Mouse (Mus musculus): Measurements from ENCODE around the gene Ccdc175.

Ccdc175 gene

GRCm38 (mm10) chr12:72184929-72185328, at the start of gene Ccdc175:
Gene Ccdc175 (minus strand): TSS chr12:72185029.
- DNase-seq (ENCODE audit: low read depth, low spot score) = no peak

GRCm38 (mm10) chr12:72234151-72234550, 49.3 kb upstream of the Ccdc175 start:
- no peak for DNase-seq (ENCODE audit: low read depth, low spot score)

- DNase-seq (ENCODE audit: low read depth, low spot score) = no peak
These were observed 48.3 kb upstream of the Ccdc175 start for GRCm38 (mm10) chr12:72232826-72233790.

GRCm38 (mm10) chr12:72232176-72232575, 47.3 kb upstream of the Ccdc175 start:
- DNase-seq (ENCODE audit: low read depth, low spot score) = no peak

GRCm38 (mm10) chr12:72229451-72230196, 44.8 kb upstream of the Ccdc175 start:
- no peak for DNase-seq (ENCODE audit: low read depth, low spot score)

- no peak for DNase-seq (ENCODE audit: low read depth, low spot score)
These were observed 42.9 kb upstream of the Ccdc175 start for GRCm38 (mm10) chr12:72227731-72228130.

- no peak for DNase-seq (ENCODE audit: low read depth, low spot score)
These were observed 40.5 kb upstream of the Ccdc175 start for GRCm38 (mm10) chr12:72225371-72225770.

- DNase-seq (ENCODE audit: low read depth, low spot score) = no peak
These were observed 38.8 kb upstream of the Ccdc175 start for GRCm38 (mm10) chr12:72223557-72224102.

GRCm38 (mm10) chr12:72213554-72213953, 28.7 kb upstream of the Ccdc175 start:
- DNase-seq (ENCODE audit: low read depth, low spot score) = no peak

- DNase-seq (ENCODE audit: low read depth, low spot score) = no peak
These were observed 16.0 kb upstream of the Ccdc175 start for GRCm38 (mm10) chr12:72200828-72201227.

- DNase-seq (ENCODE audit: low read depth, low spot score) = no peak
These were observed 13.2 kb upstream of the Ccdc175 start for GRCm38 (mm10) chr12:72197925-72198486.

GRCm38 (mm10) chr12:72197434-72197833, 12.6 kb upstream of the Ccdc175 start:
- DNase-seq (ENCODE audit: low read depth, low spot score) = no peak

- DNase-seq (ENCODE audit: low read depth, low spot score) = no peak
These were observed 5.3 kb downstream of the Ccdc175 start for GRCm38 (mm10) chr12:72179561-72179960.

- DNase-seq (ENCODE audit: low read depth, low spot score) = no peak
These were observed 6.5 kb downstream of the Ccdc175 start for GRCm38 (mm10) chr12:72178322-72178721.

GRCm38 (mm10) chr12:72158421-72158820, 26.4 kb downstream of the Ccdc175 start:
- no peak for DNase-seq (ENCODE audit: low read depth, low spot score)

- no peak for DNase-seq (ENCODE audit: low read depth, low spot score)
These were observed 34.0 kb downstream of the Ccdc175 start for GRCm38 (mm10) chr12:72150786-72151185.

- DNase-seq (ENCODE audit: low read depth, low spot score) = no peak
These were observed 55.6 kb downstream of the Ccdc175 start for GRCm38 (mm10) chr12:72129203-72129602.

- no peak for DNase-seq (ENCODE audit: low read depth, low spot score)
These were observed 69.0 kb downstream of the Ccdc175 start for GRCm38 (mm10) chr12:72115686-72116345.

GRCm38 (mm10) chr12:72115126-72115525, 69.7 kb downstream of the Ccdc175 start:
- DNase-seq (ENCODE audit: low read depth, low spot score) = no peak

- peak; percentile 76 for DNase-seq (ENCODE audit: low read depth, low spot score)
These were observed 80.1 kb downstream of the Ccdc175 start for GRCm38 (mm10) chr12:72104525-72105281.

GRCm38 (mm10) chr12:72104027-72104426, 80.8 kb downstream of the Ccdc175 start:
- no peak for DNase-seq (ENCODE audit: low read depth, low spot score)

Data from forelimb bud, embryonic 11.5 days (tissue).